ENCODE assay signal across 10 mouse cellular contexts in the genomic region with DNA sequence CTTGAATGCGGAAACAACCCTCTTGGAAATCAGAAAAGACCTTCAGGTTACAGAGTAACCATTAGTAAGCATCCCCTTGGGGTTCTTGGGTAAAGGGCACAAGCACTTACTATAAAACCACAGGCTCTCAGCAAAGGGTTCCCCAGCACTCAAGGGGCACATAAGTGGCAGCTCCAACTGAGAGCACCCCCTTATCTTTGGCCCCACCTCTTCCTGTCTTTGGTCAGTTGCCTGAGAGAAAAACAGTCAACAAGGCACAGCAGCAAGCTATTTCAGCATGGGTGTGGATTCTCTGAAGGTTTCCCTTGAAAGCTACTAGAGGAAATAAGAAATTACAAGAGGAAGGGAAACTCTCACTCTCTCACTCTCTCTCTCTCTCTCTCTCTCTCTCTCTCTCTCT. TPM values are rescaled to one million over a fixed set of nuclear protein-coding genes. Genes with fewer than 3 reads are reported as not detected.
A peak's percentile ranks its signal among the peaks of the same experiment; 100 is the strongest.
DNase-seq lines count a peak whose midpoint lies in the region; ATAC-seq lines count a peak whose summit lies in the region.
"Had no signal": no experiment of that assay in that cellular context is flagged by ENCODE, and none has a peak within 500 bp of the region (broad histone marks: within the 10 kb centered on the region; RNA-seq: fewer than 3 reads in every experiment).

No protein-coding gene starts in this region.

- H3K9ac ChIP-seq in hindbrain, embryonic 12.5 days, result no peak overlapping the region
- H3K9ac ChIP-seq: neural tube, embryonic 12.5 days had no signal

- H3K4me1 ChIP-seq in megakaryocyte, embryonic 14.5 days, result peaks cover 67% of the 10 kb centered on the region
- H3K4me1 ChIP-seq in midbrain, embryonic 10.5 days, result peaks cover 25% of the 10 kb centered on the region
- H3K4me1 ChIP-seq in hindbrain, embryonic 12.5 days, result peaks cover 7% of the 10 kb centered on the region; the same call in 1 of the 2 replicates

- no peak overlapping the region for H3K4me2 ChIP-seq in hindbrain, embryonic 12.5 days (replicated peaks)
- H3K4me2 ChIP-seq: neural tube, embryonic 12.5 days had no signal

- H3K4me3 ChIP-seq in megakaryocyte, embryonic 14.5 days (replicated peaks), result peak overlapping the region; percentile 88
- H3K4me3 ChIP-seq in midbrain, embryonic 10.5 days, result no peak overlapping the region
- H3K4me3 ChIP-seq in hindbrain, embryonic 12.5 days, result no peak overlapping the region
- H3K4me3 ChIP-seq: neural tube, embryonic 12.5 days had no signal

- no peak for ATAC-seq in hindbrain, embryonic 12.5 days (ENCODE audit: low FRiP score)

- H3K27ac ChIP-seq in midbrain, embryonic 10.5 days (replicated peaks), result no peak overlapping the region
- H3K27ac ChIP-seq in hindbrain, embryonic 12.5 days, result no peak overlapping the region
- H3K27ac ChIP-seq: neural tube, embryonic 12.5 days had no signal

- peak; percentile 12 for DNase-seq in retina, postnatal 1 day
- DNase-seq in retina, embryonic 14.5 days (ENCODE audit: low spot score), result no peak
- DNase-seq in liver, result peak; percentile 25
- DNase-seq in thymus, postnatal 36 days, result peak; percentile 32 to 44
- no peak for DNase-seq in midbrain, embryonic 10.5 days (ENCODE audit: low spot score)
- DNase-seq in cerebellum, postnatal 36 days, result no peak
- DNase-seq: left cerebral cortex, postnatal 4 days had no signal

- H3K36me3 ChIP-seq in megakaryocyte, embryonic 14.5 days (replicated peaks; ENCODE audit: low read length), result peaks cover 26% of the 10 kb centered on the region
- no peaks in the 10 kb centered on the region for H3K36me3 ChIP-seq in midbrain, embryonic 10.5 days
- H3K36me3 ChIP-seq in hindbrain, embryonic 12.5 days, result no peaks in the 10 kb centered on the region
- H3K36me3 ChIP-seq: neural tube, embryonic 12.5 days had no signal

- no peaks in the 10 kb centered on the region for H3K9me3 ChIP-seq in megakaryocyte, embryonic 14.5 days
- H3K9me3 ChIP-seq in midbrain, embryonic 10.5 days (replicated peaks), result no peaks in the 10 kb centered on the region
- no peaks in the 10 kb centered on the region for H3K9me3 ChIP-seq in hindbrain, embryonic 12.5 days (replicated peaks)
- H3K9me3 ChIP-seq: neural tube, embryonic 12.5 days had no signal

- H3K27me3 ChIP-seq in megakaryocyte, embryonic 14.5 days (replicated peaks), result peaks cover 9% of the 10 kb centered on the region
- H3K27me3 ChIP-seq in midbrain, embryonic 10.5 days (ENCODE audit: low read depth, poor library complexity, severe bottlenecking), result peaks cover 41% of the 10 kb centered on the region
- peaks cover 30% of the 10 kb centered on the region for H3K27me3 ChIP-seq in hindbrain, embryonic 12.5 days

- WGBS in midbrain, embryonic 10.5 days, result 93% methylated on average over 1 of the region's 1 CpGs
- 93% methylated on average over 1 of the region's 1 CpGs for WGBS in hindbrain, embryonic 12.5 days

RNA-seq across cellular contexts. Expression of a gene that starts 4.3 kb away (rescaled TPM):
- 77.9 and 155 TPM in 2 replicates for polyA plus RNA-seq in megakaryocyte, embryonic 14.5 days (2012; ENCODE audit: insufficient read depth, low replicate concordance)
- polyA plus RNA-seq in midbrain, embryonic 10.5 days (2016; fragmentation: Nextera tagmentation; extraction: Ambion mirVana), result 97.3 and 109 TPM in 2 replicates
- 49.0 and 55.3 TPM in 2 replicates for polyA plus RNA-seq in hindbrain, embryonic 12.5 days (2016; fragmentation: Nextera tagmentation; extraction: Ambion mirVana)

Comparison
In these comparisons a context has a peak if more than half of its experiments do, and no peak if none do; other contexts are left out.
1. DNase-seq: peak in retina, postnatal 1 day (single experiment), liver (single experiment) and thymus, postnatal 36 days (2 of 2); none in retina, embryonic 14.5 days (single experiment), midbrain, embryonic 10.5 days (single experiment) and cerebellum, postnatal 36 days (0 of 2).